Mouse (Mus musculus): ENCODE measurements around the gene Fndc10. TPM values are rescaled to one million over a fixed set of nuclear protein-coding genes. Genes with fewer than 3 reads are reported as not detected.

Fndc10 gene
- polyA plus RNA-seq, 1 experiment from 2014 or later = 5.9 TPM

DNA sequence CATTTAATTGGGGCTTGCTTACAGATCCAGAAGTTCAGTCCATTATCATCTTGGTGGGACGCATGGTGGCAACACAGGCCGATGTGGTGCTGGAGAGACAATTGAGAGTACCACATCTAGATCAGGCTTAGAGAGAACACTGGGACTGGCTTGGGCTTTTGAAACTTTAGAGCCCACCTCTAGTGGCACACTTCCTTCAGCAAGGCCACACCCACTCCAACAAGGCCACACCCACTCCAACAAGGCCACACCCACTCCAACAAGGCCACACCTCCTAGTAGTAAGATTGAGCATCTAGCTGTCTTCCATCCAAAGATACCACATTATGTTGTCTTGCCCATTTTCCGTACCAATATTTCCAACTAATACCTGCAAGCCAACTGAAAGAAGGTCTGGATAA, 1.7 kb upstream of the Fndc10 start:
- Histone ChIP-seq H3K9ac (no peak overlapping the region), H3K9me3 (0 out of 2 replicates have a peak, but pooled peaks cover 3% of the 10 kb centered on the region), H3K27ac (no peak overlapping the region), H3K4me2 (no peak overlapping the region), H3K4me3 (replicated peaks) (no peak overlapping the region), H3K4me1 (peaks cover 23% of the 10 kb centered on the region; the same call in 1 of the 2 replicates), H3K27me3 (peaks cover 47% of the 10 kb centered on the region), H3K36me3 (replicated peaks) (no peaks in the 10 kb centered on the region)
- ATAC-seq (ENCODE audit: low FRiP score) = no peak
- WGBS = 97% methylated on average over 3 of the region's 3 CpGs

DNA sequence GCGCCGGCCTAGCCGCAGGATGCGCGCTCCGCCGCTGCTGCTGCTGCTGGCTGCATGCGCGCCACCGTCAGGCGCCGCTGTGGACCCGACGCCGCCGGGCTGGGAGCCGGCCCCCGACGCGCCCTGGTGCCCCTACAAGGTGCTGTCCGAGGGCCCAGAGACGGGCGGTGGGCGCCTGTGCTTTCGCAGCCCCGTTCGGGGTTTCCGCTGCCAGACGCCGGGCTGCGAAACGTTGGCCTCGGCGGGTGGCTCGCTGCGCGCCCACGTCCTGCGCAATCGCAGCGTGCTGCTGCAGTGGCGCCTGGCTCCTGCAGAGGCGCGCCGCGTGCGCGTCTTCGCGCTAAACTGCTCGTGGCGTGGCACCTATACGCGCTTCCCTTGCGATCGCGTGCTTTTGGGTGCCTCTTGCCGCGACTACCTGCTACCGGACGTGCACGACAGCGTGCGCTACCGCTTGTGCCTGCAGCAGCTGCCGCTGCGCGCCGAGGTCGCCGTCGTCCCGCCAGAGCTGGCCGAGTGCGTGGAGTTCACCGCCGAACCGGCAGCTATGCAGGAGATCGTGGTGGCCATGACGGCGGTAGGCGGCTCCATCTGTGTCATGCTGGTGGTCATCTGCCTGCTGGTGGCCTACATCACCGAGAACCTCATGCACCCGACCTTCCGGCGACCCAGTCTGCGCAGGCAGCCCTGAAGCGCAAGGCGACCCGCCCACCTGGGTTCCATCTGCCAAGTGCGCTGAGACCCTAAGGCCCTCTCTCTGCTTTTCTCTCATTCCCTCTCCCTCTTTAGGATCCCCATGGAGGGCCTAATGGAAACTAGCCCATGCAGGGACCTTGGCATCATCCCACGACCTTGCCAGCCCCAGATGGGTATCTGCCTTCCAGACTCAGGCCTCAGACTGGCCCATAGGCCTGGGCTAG, 600 bp downstream of the Fndc10 start:
- Histone ChIP-seq H3K9ac (peak overlapping the region; percentile 71), H3K4me3 (replicated peaks) (peak overlapping the region; percentile 79), H3K9me3 (0 out of 2 replicates have a peak, but pooled peaks cover 3% of the 10 kb centered on the region), H3K27ac (peak overlapping the region; percentile 71; the same call in 1 of the 2 replicates), H3K36me3 (replicated peaks) (no peaks in the 10 kb centered on the region), H3K4me1 (peaks cover 23% of the 10 kb centered on the region; the same call in 1 of the 2 replicates), H3K4me2 (peak overlapping the region; percentile 88), H3K27me3 (peaks cover 50% of the 10 kb centered on the region)
- 1% methylated on average over 91 of the region's 92 CpGs for WGBS
- ATAC-seq (ENCODE audit: low FRiP score) = peak; percentile 75

DNA sequence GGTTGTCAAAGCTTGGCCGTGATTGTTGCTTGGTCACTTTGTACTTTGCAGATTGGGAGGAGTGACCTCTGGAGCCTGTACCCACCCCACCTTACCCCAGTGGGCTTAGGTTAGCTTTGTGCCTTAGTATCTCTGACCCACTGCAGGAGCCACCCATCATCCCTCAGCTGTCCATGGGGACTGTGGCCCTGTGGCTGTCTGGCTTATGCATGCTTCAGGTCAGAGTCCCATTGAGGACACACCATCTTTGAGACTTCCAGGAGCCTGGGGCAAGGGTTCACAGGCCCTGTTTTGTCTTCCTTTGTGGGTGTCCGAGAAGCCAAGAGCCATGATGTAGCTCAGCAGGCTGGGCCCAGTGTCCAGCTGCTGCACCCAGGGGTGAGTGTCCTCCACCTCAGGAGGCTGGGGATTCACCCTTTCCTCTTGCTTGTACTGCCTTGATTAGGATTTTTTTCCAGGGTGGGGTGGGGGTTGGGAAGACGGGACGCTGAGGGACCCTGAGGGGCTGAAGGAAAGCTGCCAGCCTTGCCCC, 1.5 kb downstream of the Fndc10 start:
- Histone ChIP-seq H3K4me3 (replicated peaks) (peak overlapping the region; percentile 79), H3K4me1 (peaks cover 23% of the 10 kb centered on the region; the same call in 1 of the 2 replicates), H3K9me3 (0 out of 2 replicates have a peak, but pooled peaks cover 3% of the 10 kb centered on the region), H3K27ac (no peak overlapping the region), H3K9ac (peak overlapping the region; percentile 71; the same call in 1 of the 2 replicates), H3K4me2 (peak overlapping the region; percentile 88), H3K36me3 (replicated peaks) (no peaks in the 10 kb centered on the region), H3K27me3 (peaks cover 50% of the 10 kb centered on the region)
- ATAC-seq (ENCODE audit: low FRiP score) = no peak
- WGBS = 85% methylated on average over 4 of the region's 4 CpGs

DNA sequence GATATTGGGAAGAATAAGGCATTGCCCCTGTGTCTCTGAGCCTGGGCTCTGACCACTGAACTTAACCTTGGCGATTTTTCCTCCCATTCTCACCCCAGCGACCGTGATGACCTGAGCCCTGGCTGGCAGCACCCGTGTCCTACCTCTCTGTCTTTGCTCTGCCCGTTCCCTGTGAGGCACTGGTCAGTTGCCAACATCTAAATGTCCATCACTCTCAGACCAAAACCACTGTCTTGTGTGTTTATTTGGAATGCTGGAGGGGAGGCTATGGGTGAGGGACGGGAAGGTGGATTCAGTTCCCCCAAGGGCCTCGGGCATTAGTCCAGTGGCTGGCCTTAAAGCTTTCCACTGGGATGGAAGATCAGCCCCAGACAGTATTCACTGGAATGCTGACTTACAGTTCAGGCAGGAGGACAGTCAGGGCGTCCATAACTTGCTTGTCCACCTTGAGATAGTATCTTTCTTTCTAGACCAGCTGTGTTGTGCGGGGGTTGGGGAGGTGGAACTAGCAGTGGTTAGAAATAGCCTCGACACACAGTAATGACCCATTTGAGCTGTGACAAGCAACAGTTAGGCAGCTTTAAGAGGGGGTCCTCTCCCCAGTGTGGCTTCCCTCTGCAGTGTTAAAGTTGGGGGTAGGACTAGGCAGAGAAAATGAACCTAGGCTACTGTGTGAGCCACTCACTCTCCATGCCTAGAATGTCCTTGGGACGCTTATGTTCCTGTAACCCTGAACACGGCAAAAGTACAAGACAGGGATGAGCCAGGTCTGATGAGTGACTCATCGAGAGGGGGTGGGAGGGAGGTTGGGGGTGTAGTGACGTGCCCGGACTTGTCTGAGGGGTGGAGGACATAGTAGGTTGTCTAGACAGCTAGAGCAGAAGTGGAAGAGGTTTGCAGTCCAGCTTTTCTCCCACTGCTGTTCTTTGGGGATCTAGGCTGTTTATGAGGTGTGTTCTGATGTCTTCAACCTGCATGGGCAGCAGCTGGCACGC, 2.4 kb downstream of the Fndc10 start:
- no peak for ATAC-seq (ENCODE audit: low FRiP score)

DNA sequence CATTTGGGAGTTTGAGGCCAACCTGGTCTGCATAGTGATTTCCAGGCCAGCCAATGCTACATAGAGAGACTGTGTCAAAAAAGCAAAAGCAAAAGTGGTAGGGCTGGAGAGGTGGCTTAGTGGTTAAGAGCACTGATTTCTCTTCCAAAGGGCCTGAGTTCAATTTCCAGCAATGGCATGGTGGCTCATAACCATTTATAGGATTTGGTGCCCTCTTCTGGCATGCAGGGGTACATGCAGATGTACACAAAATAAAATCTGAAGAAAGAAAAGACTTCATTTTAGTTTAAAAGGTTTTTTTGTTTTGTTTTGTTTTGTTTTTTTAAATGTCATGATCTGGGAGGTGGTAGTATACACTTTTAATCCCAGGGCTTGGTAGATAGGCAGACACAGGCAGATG, 6.3 kb downstream of the Fndc10 start:
- Histone ChIP-seq H3K4me2 (no peak overlapping the region), H3K27ac (no peak overlapping the region), H3K36me3 (replicated peaks) (no peaks in the 10 kb centered on the region), H3K27me3 (peaks cover 21% of the 10 kb centered on the region), H3K9me3 (no peaks in the 10 kb centered on the region), H3K4me3 (replicated peaks) (no peak overlapping the region), H3K4me1 (peaks cover 15% of the 10 kb centered on the region), H3K9ac (no peak overlapping the region)
- ATAC-seq (ENCODE audit: low FRiP score) = no peak

More for the DNA sequence above, 2.4 kb downstream of the Fndc10 start:
- H3K4me3 ChIP-seq (replicated peaks) = no peak overlapping the region
- H3K36me3 ChIP-seq (replicated peaks) = no peaks in the 10 kb centered on the region
- 0 out of 2 replicates have a peak, but pooled peaks cover 3% of the 10 kb centered on the region for H3K9me3 ChIP-seq
- WGBS = 84% methylated on average over 16 of the region's 16 CpGs
- H3K27ac ChIP-seq = no peak overlapping the region
- H3K4me1 ChIP-seq = peaks cover 23% of the 10 kb centered on the region; the same call in 1 of the 2 replicates
- H3K4me2 ChIP-seq = no peak overlapping the region
- peaks cover 42% of the 10 kb centered on the region for H3K27me3 ChIP-seq
- no peak overlapping the region for H3K9ac ChIP-seq

DNA sequence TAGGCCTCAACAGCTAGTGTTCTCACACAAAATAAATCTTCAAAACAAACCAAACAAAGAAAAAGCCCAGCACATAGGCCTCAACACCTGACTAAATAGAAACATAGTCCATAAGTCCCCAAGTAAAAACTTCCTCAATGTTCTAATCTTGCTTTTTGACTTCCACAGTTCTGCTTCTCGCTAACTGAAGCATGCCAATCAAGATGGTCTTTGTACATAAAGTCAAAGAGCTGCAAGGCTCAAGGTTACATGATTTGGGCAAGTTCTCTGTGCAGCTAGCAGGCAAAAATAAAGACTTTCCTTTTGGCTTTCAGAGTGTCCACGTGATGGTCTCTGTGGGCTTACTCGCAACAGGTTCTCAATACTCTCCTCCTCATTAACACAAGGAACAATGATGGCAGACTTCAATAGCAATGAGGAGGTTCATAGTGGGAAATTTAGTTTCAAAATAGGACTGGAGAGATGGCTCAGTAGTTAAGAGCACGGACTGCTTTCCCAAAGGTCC, 9.3 kb downstream of the Fndc10 start:
- no peak overlapping the region for H3K9ac ChIP-seq
- 92% methylated on average over 4 of the region's 4 CpGs for WGBS
- H3K27ac ChIP-seq = no peak overlapping the region
- H3K4me2 ChIP-seq = no peak overlapping the region
- H3K4me1 ChIP-seq = peaks cover 14% of the 10 kb centered on the region
- ATAC-seq (ENCODE audit: low FRiP score) = no peak
- H3K4me3 ChIP-seq (replicated peaks) = no peak overlapping the region
- no peaks in the 10 kb centered on the region for H3K27me3 ChIP-seq
- no peaks in the 10 kb centered on the region for H3K9me3 ChIP-seq
- no peaks in the 10 kb centered on the region for H3K36me3 ChIP-seq (replicated peaks)

DNA sequence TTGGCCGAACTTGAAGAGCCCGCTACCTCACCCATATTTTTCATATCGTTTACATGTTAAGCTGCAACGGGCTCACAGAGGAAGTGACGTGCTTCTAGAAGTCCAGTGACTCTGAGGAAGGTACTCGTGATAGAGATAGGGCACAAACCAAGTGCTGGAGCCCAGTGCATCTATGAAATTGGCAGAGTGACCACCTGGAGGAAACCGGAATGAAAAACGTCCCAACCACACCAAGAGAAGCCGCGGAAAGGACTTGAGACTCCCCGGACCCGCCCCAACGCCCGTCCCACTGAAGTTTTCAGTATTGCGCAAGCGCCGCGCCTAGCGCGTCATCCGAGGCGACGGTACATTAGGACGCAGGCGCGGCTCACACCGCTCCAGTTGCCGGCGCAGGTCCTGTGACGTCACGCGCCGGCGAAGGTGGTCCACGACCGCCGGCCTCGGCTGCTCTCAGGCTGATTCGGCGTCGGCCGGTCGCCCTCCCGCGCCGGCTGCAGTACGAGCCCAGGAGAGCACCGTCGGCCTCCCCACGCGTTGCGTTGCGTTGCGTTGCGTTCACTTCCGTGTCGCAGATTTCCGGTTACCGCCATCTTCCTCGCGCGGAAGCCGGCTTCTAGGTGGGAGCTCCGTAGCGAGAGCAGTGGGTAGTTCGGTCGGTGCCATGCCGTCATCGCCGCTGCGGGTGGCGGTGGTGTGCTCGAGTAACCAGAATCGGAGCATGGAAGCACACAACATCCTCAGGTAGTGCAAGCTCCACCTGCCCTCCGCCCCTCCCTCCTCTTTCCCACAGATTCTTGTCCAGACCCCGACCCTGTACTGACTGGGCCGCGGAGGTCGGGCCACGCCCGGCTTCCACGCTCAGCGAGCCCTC, 10.8 kb downstream of the Fndc10 start, which contains the start of gene Ssu72:
Ssu72 (plus strand) TSS at position 80 of the 871 bp plus-strand sequence.
- no peaks in the 10 kb centered on the region for H3K27me3 ChIP-seq
- WGBS = under 1% methylated on average over 83 of the region's 83 CpGs
- H3K36me3 ChIP-seq (replicated peaks) = no peaks in the 10 kb centered on the region; the same call in 1 of the 2 replicates
- H3K4me1 ChIP-seq = peaks cover 16% of the 10 kb centered on the region
- H3K9ac ChIP-seq = peak within 1 kb of the TSS; percentile 87
- peak within 1 kb of the TSS; percentile 71 for H3K4me2 ChIP-seq
- H3K27ac ChIP-seq = peak within 1 kb of the TSS; percentile 96
- peak; percentile 95 for ATAC-seq (ENCODE audit: low FRiP score)
- peak within 1 kb of the TSS; percentile 93 for H3K4me3 ChIP-seq (replicated peaks)
- no peaks in the 10 kb centered on the region for H3K9me3 ChIP-seq

DNA sequence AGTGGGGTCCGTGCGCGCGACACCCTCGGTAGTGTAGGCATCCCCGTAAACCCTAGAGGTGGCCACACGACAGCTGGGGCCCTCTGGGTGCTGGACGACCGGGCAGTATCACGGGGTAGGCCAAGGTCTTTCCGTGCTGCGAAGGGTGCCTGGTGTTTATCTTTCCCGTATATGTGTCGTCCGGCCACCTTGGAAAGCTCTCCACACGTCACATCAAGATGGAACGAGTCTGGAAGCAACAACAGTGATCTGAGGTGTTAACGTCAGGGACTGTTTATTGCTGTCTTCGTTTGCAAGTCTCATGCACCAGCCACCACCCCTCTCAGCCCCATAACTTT, 11.4 kb downstream of the Fndc10 start:
- no peaks in the 10 kb centered on the region; the same call in 1 of the 2 replicates for H3K36me3 ChIP-seq (replicated peaks)
- peak overlapping the region; percentile 96 for H3K27ac ChIP-seq
- H3K9ac ChIP-seq = peak overlapping the region; percentile 87
- no peaks in the 10 kb centered on the region for H3K9me3 ChIP-seq
- H3K4me2 ChIP-seq = peak overlapping the region; percentile 71
- H3K4me3 ChIP-seq (replicated peaks) = peak overlapping the region; percentile 93
- under 1% methylated on average over 19 of the region's 19 CpGs for WGBS
- peaks cover 16% of the 10 kb centered on the region for H3K4me1 ChIP-seq
- no peak for ATAC-seq (ENCODE audit: low FRiP score)
- H3K27me3 ChIP-seq = no peaks in the 10 kb centered on the region

DNA sequence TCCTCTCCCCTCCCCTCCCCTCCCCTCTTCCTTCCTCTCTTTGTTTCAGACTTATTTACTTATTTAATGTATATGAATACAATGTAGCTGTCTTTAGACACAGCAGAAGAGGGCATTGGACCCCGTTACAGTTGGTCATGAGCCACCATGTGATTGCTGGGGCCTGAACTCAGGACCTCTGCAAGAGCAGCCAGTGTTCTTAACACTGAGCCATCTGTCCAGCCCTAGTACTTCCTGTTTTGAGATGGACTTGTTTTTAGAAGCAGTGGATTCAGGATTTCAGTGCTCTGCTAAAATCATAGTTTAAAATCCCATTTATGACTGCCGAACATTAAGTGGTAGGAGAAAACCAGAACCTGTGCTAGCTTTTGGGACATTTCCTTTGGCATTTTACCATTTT, 14.4 kb downstream of the Fndc10 start:
- no peaks in the 10 kb centered on the region for H3K9me3 ChIP-seq
- no peak for ATAC-seq (ENCODE audit: low FRiP score)
- no peak overlapping the region for H3K4me2 ChIP-seq
- H3K4me3 ChIP-seq (replicated peaks) = no peak overlapping the region
- H3K27me3 ChIP-seq = no peaks in the 10 kb centered on the region
- H3K27ac ChIP-seq = no peak overlapping the region
- H3K36me3 ChIP-seq (replicated peaks) = no peaks in the 10 kb centered on the region; the same call in 1 of the 2 replicates
- WGBS = 93% methylated on average over 2 of the region's 2 CpGs
- peaks cover 16% of the 10 kb centered on the region for H3K4me1 ChIP-seq
- no peak overlapping the region for H3K9ac ChIP-seq

DNA sequence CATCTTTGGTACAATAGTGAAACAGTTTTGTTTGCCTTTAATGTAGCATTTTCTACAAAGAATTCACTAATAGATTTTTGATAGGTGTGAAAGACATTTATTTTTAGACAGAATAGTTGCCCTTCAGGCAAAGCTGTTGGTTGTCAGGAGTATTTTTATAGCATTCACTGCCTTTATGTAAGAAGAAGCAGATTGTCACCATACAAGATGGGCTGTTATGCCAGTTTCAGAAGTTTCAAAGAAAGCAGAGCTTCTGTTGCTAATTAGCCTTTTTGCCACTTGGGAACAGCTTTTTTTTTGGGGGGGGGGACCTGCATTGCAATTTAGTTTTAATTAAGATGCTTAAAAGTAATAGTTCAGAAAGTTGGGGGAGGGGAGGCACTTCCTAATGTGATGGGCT, 14.8 kb downstream of the Fndc10 start:
- Histone ChIP-seq H3K9ac (no peak overlapping the region), H3K4me2 (no peak overlapping the region), H3K27ac (no peak overlapping the region), H3K4me1 (peaks cover 16% of the 10 kb centered on the region), H3K36me3 (replicated peaks) (no peaks in the 10 kb centered on the region; the same call in 1 of the 2 replicates), H3K9me3 (no peaks in the 10 kb centered on the region), H3K27me3 (no peaks in the 10 kb centered on the region), H3K4me3 (replicated peaks) (no peak overlapping the region)
- ATAC-seq (ENCODE audit: low FRiP score) = no peak
